Mouse (Mus musculus): Measurements from ENCODE around the gene Trappc6b.
A peak's percentile ranks its signal among the peaks of the same experiment; 100 is the strongest.

DNA sequence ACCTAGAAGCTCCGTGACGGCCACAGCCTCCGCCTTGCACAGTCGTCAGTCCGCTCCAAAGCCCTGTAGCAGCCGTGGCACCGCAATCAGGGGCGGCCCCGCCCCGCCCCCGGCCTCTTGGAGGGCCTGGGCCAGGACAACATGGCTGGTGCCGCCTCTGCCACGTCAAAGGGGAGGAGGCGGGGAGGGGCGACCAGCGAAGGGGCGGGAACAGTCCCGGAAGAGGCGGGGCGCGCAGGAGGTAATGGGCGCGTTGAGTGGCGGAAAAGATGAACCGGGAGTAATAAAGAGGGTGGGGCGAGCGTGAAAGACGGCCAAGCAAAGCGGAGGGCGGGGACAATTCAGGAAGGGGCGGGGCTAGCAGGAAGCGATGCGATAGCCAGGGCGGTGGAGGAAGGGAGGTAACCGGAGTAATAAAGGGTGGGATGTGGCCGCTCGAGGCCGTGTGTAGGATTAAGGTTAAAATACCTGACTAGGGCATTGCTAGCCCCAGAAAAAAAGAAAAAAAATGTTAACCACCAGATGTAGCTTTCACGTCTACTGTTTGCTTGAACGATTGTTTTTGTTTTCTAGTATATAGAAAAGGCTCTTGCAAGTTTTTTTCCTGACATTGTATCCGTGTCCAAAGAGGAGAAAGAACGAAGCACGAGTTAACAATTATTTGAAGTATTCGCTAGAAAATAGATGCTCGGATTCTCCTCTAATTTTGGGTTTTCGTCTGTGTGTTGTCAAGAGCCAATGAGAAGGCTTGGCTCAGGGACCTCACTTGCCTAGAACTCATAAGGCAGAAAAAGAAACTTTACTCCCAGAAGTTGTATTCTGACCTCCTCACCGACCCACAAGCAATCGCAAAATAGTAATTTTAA lies 49.2 kb downstream of the Trappc6b start, which contains the start of gene Sec23a:
- TF ChIP-seq CTCF (IDR thresholded peaks at IDR 0.05; ENCODE audit: low read depth) (no peak), EP300 (IDR thresholded peaks at IDR 0.05; ENCODE audit: low read depth) (peak; percentile 60; the same call in 1 of the 2 replicates)
